Mouse (Mus musculus) T-helper 17 cell (primary cell): ENCODE results near the gene Rhob.

Experiments
- in situ Hi-C, 2 experiments: fragments of 300-600 bp; cut with MboI, MseI; formaldehyde crosslinking; loops; 1 replicate in 1 of 2; 2 replicates in 1 of 2; pipeline ENCODE4 v1.15.1; 2025; ENCODE audit warnings: high pct_unique_total_duplicates in 2 of 2

Rhob gene

GRCm38 (mm10) chr12:8450639-8451038 is 49.2 kb downstream of the Rhob start:
- in situ Hi-C loops, result no loop called here

GRCm38 (mm10) chr12:8450028-8450427 is 49.8 kb downstream of the Rhob start:
- in situ Hi-C loops, result no loop called here
